Mouse (Mus musculus): ENCODE data around the gene Foxm1. TPM values are rescaled to one million over a fixed set of nuclear protein-coding genes. Genes with fewer than 3 reads are reported as not detected.

Gene Foxm1
- total RNA-seq (2021): under 1 TPM; 0.65 to 0.89 TPM
- polyA plus RNA-seq (2012; rRNA removed): 0.80 and 1.6 TPM in 2 replicates
- long read RNA-seq: 0 reads

DNA sequence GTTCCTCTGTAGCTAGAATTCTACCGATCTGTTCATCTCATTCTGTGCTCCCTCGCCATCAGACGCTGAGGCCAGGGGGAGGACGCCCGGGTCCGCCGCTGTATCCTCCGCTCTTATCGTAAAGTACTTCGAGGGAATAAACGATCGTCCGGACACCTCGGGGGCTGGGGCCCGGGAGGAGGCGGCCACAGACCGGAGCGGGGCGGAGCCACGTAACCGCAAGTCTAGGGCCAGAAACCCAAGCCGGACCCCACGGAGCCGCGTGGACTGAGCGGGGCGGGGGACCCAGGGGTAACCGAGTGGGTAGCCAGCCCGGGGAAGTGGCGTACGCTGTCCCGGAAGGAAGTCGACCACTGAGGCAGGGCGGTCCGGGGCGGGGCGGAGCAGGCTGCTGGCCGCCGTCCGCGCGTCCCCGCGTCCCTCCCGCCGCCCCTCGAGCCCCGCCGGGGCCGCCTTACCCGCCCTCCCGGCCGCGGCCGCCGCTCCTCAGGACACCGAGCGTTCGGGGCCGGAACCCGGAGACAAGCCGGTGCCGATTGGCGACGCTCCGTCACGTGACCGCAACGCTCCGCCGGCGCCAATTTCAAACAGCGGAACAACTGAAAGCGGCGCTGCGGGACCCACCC lies at the start of gene Foxm1, which contains the start of gene Rhno1:
Foxm1 (plus strand) TSS at position 587 of the 626 bp plus-strand sequence.
Rhno1 (minus strand) TSS at position 531 of the 626 bp plus-strand sequence.
- H3K27me3 ChIP-seq (ENCODE audit: control insufficient read depth, insufficient read depth, low read length): no peaks in the 10 kb centered on the region
- peak within 1 kb of the TSS; percentile 84 for H3K9ac ChIP-seq (ENCODE audit: low read depth, low read length)
- intact Hi-C loops (cut with DNase I): loop anchor here (5.0 kb wide), 2 partner anchors 50 to 160 kb away; no protein-coding TSS in a partner anchor
- no peaks in the 10 kb centered on the region for H3K36me3 ChIP-seq (ENCODE audit: control insufficient read depth, insufficient read depth, low read length)
- peaks cover 1% of the 10 kb centered on the region; the same call in 1 of the 2 replicates for H3K4me1 ChIP-seq (ENCODE audit: control insufficient read depth, insufficient read depth, low read length)
- H3K79me2 ChIP-seq (replicated peaks; ENCODE audit: control insufficient read depth, insufficient read depth, low read length): no peaks in the 10 kb centered on the region; the same call in 1 of the 2 replicates
- peak within 1 kb of the TSS; percentile 80 for H3K27ac ChIP-seq
- H3K4me3 ChIP-seq: peak within 1 kb of the TSS; percentile 83
- no peak for TF ChIP-seq EP300 (IDR thresholded peaks at IDR 0.05; ENCODE audit: insufficient read depth, low read depth, low read length)
- TF ChIP-seq POLR2A (IDR thresholded peaks at IDR 0.05; ENCODE audit: insufficient read depth, low read depth, low read length): no peak
- no peak for TF ChIP-seq CTCF (IDR thresholded peaks at IDR 0.05)
- peak; percentile 90 to 92 for DNase-seq
- WGBS: under 1% methylated on average over 75 of the region's 76 CpGs

DNA sequence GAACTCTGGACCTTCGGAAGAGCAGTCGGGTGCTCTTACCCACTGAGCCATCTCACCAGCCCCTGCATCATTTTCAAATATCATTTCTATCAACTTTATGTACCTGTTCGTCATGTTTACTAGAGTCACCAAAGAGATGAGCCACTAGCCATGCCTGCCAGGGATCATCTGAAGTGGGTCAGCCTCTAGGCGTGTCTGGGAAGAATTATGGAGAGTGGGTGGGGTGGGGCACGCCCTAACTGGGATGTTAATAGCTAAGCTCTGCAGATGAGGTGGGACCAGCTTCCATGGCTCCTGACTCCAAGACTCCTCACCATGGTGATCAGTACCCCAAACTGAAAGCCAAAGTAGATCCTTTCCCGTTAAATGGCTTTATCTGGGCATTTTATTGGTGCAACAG lies 48.0 kb upstream of the Foxm1 start:
- no peak for TF ChIP-seq POLR2A (IDR thresholded peaks at IDR 0.05; ENCODE audit: insufficient read depth, low read depth, low read length)
- no peak for TF ChIP-seq CTCF (IDR thresholded peaks at IDR 0.05)
- TF ChIP-seq EP300 (IDR thresholded peaks at IDR 0.05; ENCODE audit: insufficient read depth, low read depth, low read length): no peak
- intact Hi-C loops (cut with DNase I): loop anchor here (5.0 kb wide), 1 partner anchor 163 kb away; no protein-coding TSS in a partner anchor
- WGBS: 78% methylated on average over 6 of the region's 6 CpGs
- no peak overlapping the region for H3K27ac ChIP-seq
- no peaks in the 10 kb centered on the region for H3K27me3 ChIP-seq (ENCODE audit: control insufficient read depth, insufficient read depth, low read length)
- H3K79me2 ChIP-seq (replicated peaks; ENCODE audit: control insufficient read depth, insufficient read depth, low read length): no peaks in the 10 kb centered on the region
- H3K4me3 ChIP-seq: no peak overlapping the region
- no peaks in the 10 kb centered on the region for H3K36me3 ChIP-seq (ENCODE audit: control insufficient read depth, insufficient read depth, low read length)
- no peaks in the 10 kb centered on the region for H3K4me1 ChIP-seq (ENCODE audit: control insufficient read depth, insufficient read depth, low read length)
- DNase-seq: no peak
- H3K9ac ChIP-seq (ENCODE audit: low read depth, low read length): no peak overlapping the region

DNA sequence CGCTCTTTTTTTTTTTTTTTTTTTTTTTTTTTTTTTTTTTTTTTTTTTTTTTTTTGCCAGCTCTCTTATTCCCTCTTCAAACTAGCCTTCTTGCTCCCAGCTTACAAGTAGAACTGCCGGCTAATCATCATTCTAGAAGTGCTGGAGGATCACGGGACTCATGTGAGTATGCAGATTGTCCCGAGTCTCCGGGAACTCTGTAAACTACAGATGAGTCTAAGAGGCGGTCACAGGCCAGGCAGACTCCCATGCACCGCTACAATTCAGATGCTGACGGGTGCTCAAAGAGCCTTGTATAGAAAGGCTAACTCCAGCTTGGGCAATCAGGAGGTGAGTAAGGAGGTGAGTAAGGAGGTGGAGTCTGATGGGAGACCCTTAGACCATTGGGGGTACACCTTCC lies 47.2 kb upstream of the Foxm1 start:
- Histone ChIP-seq H3K9ac (ENCODE audit: low read depth, low read length) (no peak overlapping the region), H3K4me3 (no peak overlapping the region), H3K36me3 (ENCODE audit: control insufficient read depth, insufficient read depth, low read length) (no peaks in the 10 kb centered on the region), H3K27ac (no peak overlapping the region), H3K79me2 (replicated peaks; ENCODE audit: control insufficient read depth, insufficient read depth, low read length) (no peaks in the 10 kb centered on the region), H3K27me3 (ENCODE audit: control insufficient read depth, insufficient read depth, low read length) (no peaks in the 10 kb centered on the region), H3K4me1 (ENCODE audit: control insufficient read depth, insufficient read depth, low read length) (no peaks in the 10 kb centered on the region)
- DNase-seq: no peak
- WGBS: 71% methylated on average over 8 of the region's 8 CpGs
- intact Hi-C loops (cut with DNase I): loop anchor here (5.0 kb wide), 1 partner anchor 162 kb away; no protein-coding TSS in a partner anchor
- no peak for TF ChIP-seq POLR2A (IDR thresholded peaks at IDR 0.05; ENCODE audit: insufficient read depth, low read depth, low read length)
- no peak for TF ChIP-seq EP300 (IDR thresholded peaks at IDR 0.05; ENCODE audit: insufficient read depth, low read depth, low read length)
- no peak for TF ChIP-seq CTCF (IDR thresholded peaks at IDR 0.05)

DNA sequence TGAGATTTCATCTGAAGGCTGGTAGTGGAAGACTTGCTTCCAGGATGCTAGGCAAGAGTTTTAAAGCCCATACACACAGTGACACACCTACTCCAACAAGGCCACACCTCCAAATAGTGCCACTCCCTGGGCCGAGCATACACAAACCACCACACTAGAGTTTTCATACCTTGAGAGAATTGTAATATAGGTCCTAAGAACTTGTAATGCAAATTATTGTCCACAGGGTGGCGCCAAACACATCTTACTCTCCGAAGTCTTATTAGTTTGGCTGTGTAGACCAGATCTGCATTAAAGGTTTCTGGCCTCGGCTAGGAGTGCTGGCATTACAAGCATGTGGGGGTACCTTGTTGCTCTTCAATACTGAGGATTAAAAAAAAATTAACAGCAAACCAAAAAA lies 44.5 kb upstream of the Foxm1 start:
- no peaks in the 10 kb centered on the region for H3K36me3 ChIP-seq (ENCODE audit: control insufficient read depth, insufficient read depth, low read length)
- no peaks in the 10 kb centered on the region for H3K79me2 ChIP-seq (replicated peaks; ENCODE audit: control insufficient read depth, insufficient read depth, low read length)
- peak; percentile 30 to 38 for DNase-seq
- H3K4me1 ChIP-seq (ENCODE audit: control insufficient read depth, insufficient read depth, low read length): no peaks in the 10 kb centered on the region
- intact Hi-C loops (cut with DNase I): loop anchor here (1.0 to 5.0 kb wide), 3 partner anchors 41 to 159 kb away; no protein-coding TSS in a partner anchor
- no peak overlapping the region for H3K9ac ChIP-seq (ENCODE audit: low read depth, low read length)
- WGBS: 2% methylated on average over 4 of the region's 4 CpGs
- no peak overlapping the region for H3K27ac ChIP-seq
- no peak overlapping the region for H3K4me3 ChIP-seq
- peak; percentile 85 for TF ChIP-seq CTCF (IDR thresholded peaks at IDR 0.05)
- TF ChIP-seq EP300 (IDR thresholded peaks at IDR 0.05; ENCODE audit: insufficient read depth, low read depth, low read length): no peak
- no peaks in the 10 kb centered on the region for H3K27me3 ChIP-seq (ENCODE audit: control insufficient read depth, insufficient read depth, low read length)

DNA sequence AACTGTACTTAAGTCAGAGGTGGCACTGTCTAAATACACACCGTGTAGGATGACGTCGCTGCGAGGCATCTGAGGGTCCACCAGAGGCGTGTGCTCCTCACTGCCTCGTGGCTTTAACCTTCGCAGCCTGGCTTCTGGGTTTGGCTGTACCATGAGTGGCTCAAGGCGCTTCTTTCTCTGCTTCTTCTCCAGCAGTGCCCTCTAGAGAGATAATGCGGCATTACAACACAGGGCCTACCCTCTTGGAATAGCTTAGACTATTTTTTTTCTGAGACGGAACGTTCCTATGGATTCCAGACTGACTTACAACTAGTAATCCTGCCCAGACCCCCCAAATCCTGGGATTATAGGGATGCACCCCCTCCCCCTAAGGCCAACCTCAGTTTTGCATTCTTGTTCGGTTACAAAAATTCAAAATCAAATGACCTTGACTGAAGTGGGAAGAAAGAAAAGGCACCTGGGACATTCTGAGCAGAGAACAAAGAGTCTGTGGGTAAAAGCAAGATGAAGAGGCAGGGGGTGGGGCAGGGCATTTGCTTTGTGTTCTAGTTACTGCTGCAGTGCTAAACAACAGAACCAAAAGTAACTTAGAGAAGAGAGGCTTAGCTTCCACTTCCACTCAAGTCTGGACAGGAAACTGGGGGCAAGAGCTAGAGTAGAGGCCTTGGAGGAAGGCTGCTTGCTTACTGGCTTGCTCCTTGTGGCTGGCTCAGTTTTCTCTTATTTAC lies 28.2 kb upstream of the Foxm1 start:
- H3K27me3 ChIP-seq (ENCODE audit: control insufficient read depth, insufficient read depth, low read length): no peaks in the 10 kb centered on the region
- WGBS: 30% methylated on average over 12 of the region's 12 CpGs

More for the DNA sequence above, 28.2 kb upstream of the Foxm1 start:
- Histone ChIP-seq H3K79me2 (replicated peaks; ENCODE audit: control insufficient read depth, insufficient read depth, low read length) (no peaks in the 10 kb centered on the region), H3K27ac (no peak overlapping the region), H3K4me3 (no peak overlapping the region), H3K9ac (ENCODE audit: low read depth, low read length) (no peak overlapping the region), H3K36me3 (ENCODE audit: control insufficient read depth, insufficient read depth, low read length) (no peaks in the 10 kb centered on the region), H3K4me1 (ENCODE audit: control insufficient read depth, insufficient read depth, low read length) (peaks cover 1% of the 10 kb centered on the region; the same call in 1 of the 2 replicates)
- DNase-seq: peak; percentile 48 to 66
- TF ChIP-seq EP300 (IDR thresholded peaks at IDR 0.05; ENCODE audit: insufficient read depth, low read depth, low read length): no peak
- peak; percentile 71 for TF ChIP-seq CTCF (IDR thresholded peaks at IDR 0.05)
- no peak for TF ChIP-seq POLR2A (IDR thresholded peaks at IDR 0.05; ENCODE audit: insufficient read depth, low read depth, low read length)
- intact Hi-C loops (cut with DNase I): no loop called here

All from heart, adult 2 months (tissue).